Mouse (Mus musculus) left cerebral cortex, postnatal 10 days (tissue): ENCODE measurements around the gene Sdk1. TPM values are rescaled to one million over a fixed set of nuclear protein-coding genes. Genes with fewer than 3 reads are reported as not detected.
A peak's percentile ranks its signal among the peaks of the same experiment; 100 is the strongest.

Experiments used
- DNase-seq, 2 experiments: peaks; one replicate each; pipeline ENCODE4 v3.0.0; 2021 to 2022; ENCODE audit warnings: low spot score in 2 of 2, mixed read lengths in 1 of 2; ENCODE audit errors: extremely low spot score in 1 of 2
- intact Hi-C: fragments of 180-260 bp; cut with DNase I; formaldehyde crosslinking; loops from one replicate; pipeline ENCODE4 v1.15.1; 2025
- total RNA-seq, 2 experiments: library from RNA; stranded (reverse); gene quantifications; 2 replicates each; pipeline ENCODE4 v1.2.3; 2021

Sdk1 gene
- total RNA-seq, 2 experiments from 2014 or later = 13.0 to 15.3 TPM

DNA sequence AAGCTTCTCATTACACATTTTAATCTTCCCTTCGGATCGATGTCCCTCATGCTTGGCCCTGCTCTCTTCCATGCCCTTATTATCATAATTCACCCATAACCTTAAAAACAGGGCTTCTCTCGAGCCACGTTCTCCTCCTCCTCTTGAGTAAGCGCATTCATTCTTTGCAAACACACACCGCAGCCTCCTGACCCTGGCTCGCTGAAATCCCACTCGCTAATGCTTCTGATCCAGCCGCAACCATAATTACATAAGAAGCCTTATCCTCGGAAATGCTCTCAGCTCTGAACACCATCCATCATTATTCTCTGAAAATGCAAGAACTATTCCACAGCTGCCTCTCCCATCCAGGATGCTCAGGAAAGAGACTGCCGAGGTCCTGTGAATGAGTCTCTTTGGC, 866.1 kb downstream of the Sdk1 start:
- intact Hi-C loops = no loop called here

GRCm38 (mm10) chr5:142111989-142112388, 870.7 kb downstream of the Sdk1 start:
- intact Hi-C loops = no loop called here
- no peak for DNase-seq

More for the DNA sequence above, 866.1 kb downstream of the Sdk1 start:
- no peak for DNase-seq

GRCm38 (mm10) chr5:142113210-142114175, 872.2 kb downstream of the Sdk1 start:
- DNase-seq = no peak
- intact Hi-C loops = no loop called here

DNA sequence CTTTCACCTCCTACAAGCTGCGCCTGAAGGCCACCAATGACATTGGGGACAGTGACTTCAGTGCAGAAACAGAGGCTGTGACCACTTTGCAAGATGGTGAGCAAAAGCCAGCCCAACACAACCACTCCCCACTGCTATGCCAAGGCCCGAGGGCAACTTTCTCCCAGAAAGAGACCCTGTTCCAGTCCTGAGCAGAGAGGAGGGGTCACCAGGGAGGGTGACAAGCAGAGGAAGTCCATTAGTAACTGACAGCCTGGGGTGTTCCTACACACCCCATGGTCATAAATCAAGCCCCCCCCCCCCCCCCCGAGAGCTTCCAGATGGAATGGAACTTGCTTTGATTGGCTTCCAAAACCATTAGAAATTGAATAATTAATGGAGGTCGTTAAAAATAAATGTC, 886.5 kb downstream of the Sdk1 start:
- intact Hi-C loops = no loop called here

DNA sequence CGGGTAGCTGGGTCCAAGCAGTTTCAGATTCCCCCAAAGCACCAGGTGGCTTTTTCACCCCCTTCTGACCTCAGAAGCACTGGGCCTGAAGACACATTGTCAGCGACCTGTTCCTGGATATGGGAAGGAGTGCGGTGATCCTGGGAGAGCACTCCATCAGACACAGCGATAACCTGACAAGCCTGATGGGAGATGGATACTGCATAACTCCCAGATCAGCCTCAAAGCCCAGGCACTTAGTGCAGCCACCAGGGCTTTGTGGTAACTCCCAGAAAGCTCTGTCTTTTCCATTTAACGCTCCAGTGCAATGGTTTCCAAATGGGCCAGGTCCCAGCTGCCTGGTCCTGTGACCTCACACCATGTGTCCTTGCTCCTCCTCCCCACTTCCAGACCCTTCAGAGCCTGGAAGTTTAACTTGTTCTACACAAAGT, 886.9 kb downstream of the Sdk1 start:
- intact Hi-C loops = no loop called here
- no peak for DNase-seq

More for the DNA sequence above, 886.5 kb downstream of the Sdk1 start:
- no peak for DNase-seq

GRCm38 (mm10) chr5:142130004-142130403, 888.7 kb downstream of the Sdk1 start:
- intact Hi-C loops = no loop called here
- DNase-seq = no peak

- DNase-seq = peak; percentile 23 to 44
- intact Hi-C loops = no loop called here
Measured at GRCm38 (mm10) chr5:142139978-142140377, 898.7 kb downstream of the Sdk1 start.

GRCm38 (mm10) chr5:142149594-142149993, 908.3 kb downstream of the Sdk1 start:
- DNase-seq = peak; percentile 19 to 34
- intact Hi-C loops = no loop called here

DNA sequence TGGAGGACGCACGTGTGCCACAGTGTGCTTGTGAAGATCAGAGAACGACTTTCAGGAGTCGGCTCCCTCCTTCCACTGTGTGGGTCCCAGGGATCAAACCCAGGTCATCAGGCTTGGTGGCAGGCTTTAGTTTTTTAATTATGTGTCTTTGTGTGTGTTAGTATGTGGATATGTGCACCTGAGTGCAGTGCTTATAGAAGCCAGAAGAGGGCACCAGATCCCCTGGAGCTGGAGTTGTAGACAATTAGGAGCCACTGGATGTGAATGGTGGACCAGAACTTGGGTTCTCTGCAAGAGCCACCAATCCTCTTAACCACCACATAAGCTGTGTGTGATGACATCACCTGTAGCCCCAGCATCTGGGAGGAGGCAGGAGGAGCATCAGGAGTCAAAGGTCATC, 909.5 kb downstream of the Sdk1 start:
- DNase-seq = no peak
- intact Hi-C loops = no loop called here

GRCm38 (mm10) chr5:142156868-142157852, 915.9 kb downstream of the Sdk1 start:
- intact Hi-C loops = no loop called here
- DNase-seq = no peak

DNA sequence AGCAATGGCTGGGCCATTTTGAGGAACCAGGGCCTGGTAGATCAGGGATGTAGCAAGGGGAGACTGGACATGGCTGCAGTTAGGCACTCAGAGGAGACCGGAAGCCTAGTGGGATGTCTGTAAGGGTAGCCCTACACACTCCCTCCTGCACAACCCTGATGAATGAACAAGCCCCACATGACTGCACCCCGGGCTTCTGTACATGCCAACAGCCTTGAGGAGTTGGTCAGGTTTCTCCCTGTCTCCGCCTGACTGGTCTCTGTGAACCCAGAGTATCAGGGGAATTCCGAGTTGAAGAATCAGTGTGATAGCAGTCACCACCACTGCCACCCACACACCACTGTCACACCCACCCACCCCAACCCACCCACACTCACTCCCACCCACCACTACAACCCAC, 922.2 kb downstream of the Sdk1 start:
- intact Hi-C loops = no loop called here
- no peak for DNase-seq

- no peak for DNase-seq
- intact Hi-C loops = no loop called here
Measured at GRCm38 (mm10) chr5:142173636-142174035, 932.3 kb downstream of the Sdk1 start.

GRCm38 (mm10) chr5:142178164-142178563, 936.9 kb downstream of the Sdk1 start:
- intact Hi-C loops = no loop called here
- peak in 1 of 2 experiments; percentile 22 for DNase-seq

DNA sequence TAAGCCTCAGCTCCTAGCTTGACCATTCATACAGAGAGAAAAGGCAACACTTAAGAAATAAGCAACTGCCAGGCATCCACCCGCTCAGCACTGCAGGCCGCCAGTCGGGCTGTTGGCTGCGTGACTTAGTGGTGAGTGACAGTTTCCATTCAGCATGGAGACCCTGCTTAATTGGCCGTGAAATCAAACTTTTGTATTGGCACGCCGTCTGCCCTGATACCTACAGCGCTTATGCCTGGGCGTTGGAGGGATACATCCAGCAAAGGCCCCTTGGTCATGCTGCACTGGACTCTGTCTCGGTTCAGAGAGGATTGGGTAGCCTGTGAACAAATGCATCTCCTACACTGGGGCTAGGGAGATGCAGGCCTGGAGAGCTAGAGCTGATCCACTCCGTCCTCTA, 938.0 kb downstream of the Sdk1 start:
- no peak for DNase-seq
- intact Hi-C loops = no loop called here

DNA sequence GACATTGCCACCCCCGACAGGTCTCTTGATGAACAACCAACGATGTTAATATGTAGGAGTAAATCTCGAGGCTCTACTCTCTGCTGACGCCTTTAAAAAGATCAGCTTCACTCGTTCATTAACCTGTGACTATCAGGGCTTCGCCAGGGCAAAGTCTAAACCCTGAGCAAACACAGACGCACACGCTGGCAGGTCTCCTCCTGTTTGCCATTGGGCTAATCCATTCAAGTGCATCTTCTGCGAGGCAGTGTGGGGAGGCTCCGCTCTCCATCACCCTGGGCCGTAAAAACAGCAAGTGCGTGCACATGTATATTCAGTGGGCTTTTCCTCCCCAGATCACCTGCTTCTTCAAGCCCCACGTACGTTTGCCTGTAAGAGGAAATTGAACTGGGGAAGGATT, 940.6 kb downstream of the Sdk1 start:
- intact Hi-C loops = no loop called here
- no peak for DNase-seq

- intact Hi-C loops = no loop called here
- no peak for DNase-seq
Measured at GRCm38 (mm10) chr5:142188765-142189164, 947.5 kb downstream of the Sdk1 start.

DNA sequence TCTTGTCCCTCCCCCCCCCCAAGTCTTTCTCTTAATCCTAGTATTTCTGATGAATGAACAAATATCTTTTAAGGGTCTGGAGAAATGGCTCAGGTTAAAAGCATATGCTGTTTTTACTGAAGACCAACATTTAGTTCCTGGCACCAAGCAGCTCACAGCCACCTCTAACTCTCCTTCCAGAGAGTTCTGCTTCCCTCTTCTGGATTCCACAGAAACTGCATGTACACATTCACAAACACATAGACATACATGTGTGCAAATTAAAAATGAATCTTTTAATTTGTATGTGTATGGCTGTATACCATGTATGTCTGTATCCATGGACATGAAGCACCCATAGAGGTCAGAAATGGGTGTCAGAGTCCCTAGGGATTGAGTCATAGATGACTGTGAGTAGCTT, 968.6 kb downstream of the Sdk1 start:
- no peak for DNase-seq

GRCm38 (mm10) chr5:142212252-142212651, 971.0 kb downstream of the Sdk1 start:
- intact Hi-C loops = no loop called here
- no peak for DNase-seq

More for the DNA sequence above, 968.6 kb downstream of the Sdk1 start:
- intact Hi-C loops = no loop called here

DNA sequence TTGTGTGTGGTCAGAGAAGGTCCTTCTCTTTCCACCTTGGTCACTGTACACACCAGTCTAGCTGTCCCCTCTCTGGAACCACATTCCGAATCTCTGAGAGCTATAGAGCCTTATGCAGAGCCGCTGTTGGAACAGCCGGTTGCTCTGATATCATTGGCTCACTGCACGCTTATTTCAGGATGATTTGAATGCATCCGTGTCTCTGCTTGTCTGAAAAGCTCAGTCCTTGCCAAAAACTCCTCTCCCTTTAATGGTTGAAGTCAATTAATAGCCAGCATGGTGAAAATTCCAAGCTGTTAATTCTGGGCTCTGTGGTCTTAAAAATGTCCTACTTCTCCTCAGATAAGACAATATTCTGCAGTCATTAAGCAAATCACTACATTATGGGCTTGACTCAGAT, 974.7 kb downstream of the Sdk1 start:
- intact Hi-C loops = no loop called here
- DNase-seq = peak in 1 of 2 experiments; percentile 60
